Mouse (Mus musculus) liver, embryonic 11.5 days (tissue): Measurements from ENCODE around the gene Prl3d2. TPM values are rescaled to one million over a fixed set of nuclear protein-coding genes. Genes with fewer than 3 reads are reported as not detected.
"Not testable (repeated sequence)": the region's sequence is repeated elsewhere in the genome, so short reads cannot be mapped to it uniquely, and the experiment has no call there.

Experiments
- ATAC-seq: fragments of 200-750 bp; cut with Nextera tagmentation; replicated peaks from 2 replicates; pipeline ENCODE4 v1.8.0; 2017; ENCODE audit warnings: moderate number of reproducible peaks, mild to moderate bottlenecking, moderate TSS enrichment, moderate library complexity; ENCODE audit not compliant: low FRiP score
- DNase-seq: peaks from one replicate; pipeline ENCODE4 v3.0.0-alpha.2; 2017; ENCODE audit warnings: low spot score
- H3K27ac ChIP-seq: fragments of 300-500 bp; sonication (generic); 2 replicates; pipeline ENCODE4 v1.5.1; 2014; ENCODE audit warnings: mild to moderate bottlenecking, low read depth, low read length, control low read depth
- H3K27me3 ChIP-seq: fragments of 300-500 bp; sonication (generic); replicated peaks from 2 replicates; pipeline ENCODE4 v1.6.1; 2014; ENCODE audit warnings: low read length, mixed read lengths; ENCODE audit not compliant: control insufficient read depth, insufficient read depth
- H3K36me3 ChIP-seq: fragments of 300-500 bp; sonication (generic); 2 replicates; pipeline ENCODE4 v1.6.1; 2014; ENCODE audit warnings: mild to moderate bottlenecking, low read length, moderate library complexity, mixed read lengths; ENCODE audit not compliant: control insufficient read depth, insufficient read depth
- H3K4me1 ChIP-seq: fragments of 300-500 bp; sonication (generic); replicated peaks from 2 replicates; pipeline ENCODE4 v1.6.1; 2014; ENCODE audit warnings: low read length, mixed read lengths; ENCODE audit not compliant: control insufficient read depth, insufficient read depth
- H3K4me2 ChIP-seq: fragments of 300-500 bp; sonication (generic); 2 replicates; pipeline ENCODE4 v1.6.1; 2014; ENCODE audit warnings: mild to moderate bottlenecking, control low read depth, moderate library complexity
- H3K4me3 ChIP-seq: fragments of 300-500 bp; sonication (generic); 2 replicates; pipeline ENCODE4 v1.5.1; 2014; ENCODE audit warnings: low read depth, low read length, control low read depth
- H3K9ac ChIP-seq: fragments of 300-500 bp; sonication (generic); 2 replicates; pipeline ENCODE4 v1.6.1; 2014; ENCODE audit warnings: low read depth, low read length, control low read depth
- H3K9me3 ChIP-seq: fragments of 300-500 bp; sonication (generic); 2 replicates; pipeline ENCODE4 v1.6.1; 2016; ENCODE audit warnings: low read length, inconsistent platforms, mixed read lengths; ENCODE audit not compliant: control insufficient read depth
- WGBS: fragments of 180-500 bp; shearing (Covaris S2); extraction: QIAGEN DNeasy Blood & Tissue Kit; methylation state at CpG from one replicate; pipeline ENCODE4 v1.1.7; 2014; 5-methylcytosine and 5-hydroxymethylcytosine counted together
- polyA plus RNA-seq: library from polyadenylated mRNA; unstranded; fragments of >200 nt; fragmentation: Nextera tagmentation; extraction: Ambion mirVana; gene quantifications from 2 replicates; pipeline ENCODE4 v1.2.1, GENCODE M21; 2014

The Prl3d2 gene
- not detected in 2 replicates for polyA plus RNA-seq

GRCm38 (mm10) chr13:27121398-27121797 lies at the start of gene Prl3d2:
TSS of gene Prl3d2 (plus strand) at chr13:27121698.
- H3K9ac ChIP-seq, H3K4me3 ChIP-seq, H3K36me3 ChIP-seq, H3K4me1 ChIP-seq, H3K4me2 ChIP-seq, ATAC-seq, H3K27me3 ChIP-seq, DNase-seq, H3K9me3 ChIP-seq, H3K27ac ChIP-seq: not testable (repeated sequence)
- 80% methylated on average over 4 of the region's 4 CpGs for WGBS

- not testable (repeated sequence) for ATAC-seq, H3K4me3 ChIP-seq, H3K36me3 ChIP-seq, DNase-seq, H3K27ac ChIP-seq, H3K4me2 ChIP-seq, H3K27me3 ChIP-seq, H3K9ac ChIP-seq, H3K9me3 ChIP-seq, H3K4me1 ChIP-seq
- 85% methylated on average over 5 of the region's 5 CpGs for WGBS
Measured at GRCm38 (mm10) chr13:27093890-27094289, 27.6 kb upstream of the Prl3d2 start, which contains the start of gene Prl3d1. TSS of gene Prl3d1 (plus strand) at chr13:27094190.

GRCm38 (mm10) chr13:27148264-27148663 lies 26.8 kb downstream of the Prl3d2 start:
- H3K27ac ChIP-seq: no peak overlapping the region
- no peaks in the 10 kb centered on the region for H3K4me1 ChIP-seq
- ATAC-seq: no peak
- no peaks in the 10 kb centered on the region for H3K27me3 ChIP-seq
- no peak overlapping the region for H3K4me3 ChIP-seq
- no peak overlapping the region for H3K4me2 ChIP-seq
- no peaks in the 10 kb centered on the region for H3K36me3 ChIP-seq
- H3K9me3 ChIP-seq: no peaks in the 10 kb centered on the region
- H3K9ac ChIP-seq: no peak overlapping the region
- WGBS: 41% methylated on average over 1 of the region's 1 CpGs
- no peak for DNase-seq

GRCm38 (mm10) chr13:27156490-27156889 lies 35.0 kb downstream of the Prl3d2 start, which contains the start of gene Prl3d3:
TSS of gene Prl3d3 (plus strand) at chr13:27156790.
- not testable (repeated sequence) for H3K4me3 ChIP-seq, H3K4me1 ChIP-seq, H3K36me3 ChIP-seq, DNase-seq, H3K9me3 ChIP-seq, H3K4me2 ChIP-seq, H3K27me3 ChIP-seq, H3K27ac ChIP-seq, H3K9ac ChIP-seq, ATAC-seq
- WGBS: 78% methylated on average over 3 of the region's 3 CpGs

Other genes with a start within 250 kb of the Prl3d2 start
- not detected in 2 replicates for gene Prl, start 64.1 kb upstream of the Prl3d2 start, polyA plus RNA-seq
- not detected in 2 replicates for gene Prl3d1, start 27.5 kb upstream of the Prl3d2 start, polyA plus RNA-seq
- not detected in 2 replicates for gene Prl3d3, start 35.1 kb downstream of the Prl3d2 start, polyA plus RNA-seq
- gene Prl3c1, start 75.0 kb downstream of the Prl3d2 start, polyA plus RNA-seq: not detected in 2 replicates
- gene Prl3b1, start 120.1 kb downstream of the Prl3d2 start, polyA plus RNA-seq: not detected in 2 replicates
- gene Prl3a1, start 137.7 kb downstream of the Prl3d2 start, polyA plus RNA-seq: not detected in 2 replicates
- not detected in 2 replicates for gene Prl6a1, start 190.9 kb downstream of the Prl3d2 start, polyA plus RNA-seq
- gene Prl8a2, start 224.0 kb downstream of the Prl3d2 start, polyA plus RNA-seq: not detected in 2 replicates